Mouse (Mus musculus) Patski (cell line): ENCODE measurements at regions not wholly inside any gene's neighbourhood (a gene's known extent, or its start where the extent isn't known, plus 50 kb on each side); places are given as distances from the start of the nearest gene placed in this dataset.

Experiments
- ATAC-seq: fragments of 100-300 bp; one replicate; pipeline ENCODE4 v1.8.0; 2021
- CTCF ChIA-PET: fragments of 350-600 bp; sonication (Branson Sonifier 250); formaldehyde crosslinking; loops from one replicate; lab custom pipeline; 2022; ENCODE audit warnings: inconsistent platforms; lab: Charles Lee
- POLR2A ChIA-PET: fragments of 350-600 bp; sonication (Branson Sonifier 250); formaldehyde crosslinking; loops from one replicate; lab custom pipeline; 2022; ENCODE audit warnings: antibody characterized with exemption, inconsistent platforms; lab: Charles Lee
- DNase-seq: peaks from one replicate; pipeline ENCODE4 v3.0.0-alpha.2; 2011; ENCODE audit warnings: low read depth, low spot score
- H3K27me3 ChIP-seq: fragments of 371-371 bp; one replicate; pipeline ENCODE4 v1.5.1; 2021
- CTCF ChIP-seq: fragments of 100-300 bp; IDR thresholded peaks from one replicate; pipeline ENCODE4 v1.5.1; 2021
- in situ Hi-C: fragments of 300-500 bp; cut with MboI; formaldehyde crosslinking; loops from 3 replicates; pipeline ENCODE4 v1.11.1; 2018; ENCODE audit warnings: low pct_unique_long_range_greater_than_20kb, mixed read lengths

DNA sequence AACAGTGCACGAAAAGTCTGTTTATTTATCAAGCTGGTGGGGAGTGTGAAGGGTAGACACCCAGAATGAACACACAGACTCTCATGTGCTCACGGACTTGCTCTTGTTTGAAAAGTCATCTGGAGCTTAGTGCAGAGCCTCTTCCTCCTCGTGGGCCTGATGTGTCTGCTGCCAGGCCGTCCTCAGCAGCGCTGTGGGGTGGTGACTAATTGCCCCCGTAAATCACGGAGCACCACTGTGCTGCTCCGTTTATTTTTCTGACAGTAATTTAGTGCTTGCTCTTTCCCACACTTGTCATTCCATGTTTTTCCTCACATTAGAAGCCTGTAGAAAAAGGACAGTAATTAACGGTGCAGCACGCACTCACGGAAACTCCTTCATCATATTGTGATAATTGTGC, 51.2 kb upstream of the Gm17304 start:
- in situ Hi-C loops: no loop called here

DNA sequence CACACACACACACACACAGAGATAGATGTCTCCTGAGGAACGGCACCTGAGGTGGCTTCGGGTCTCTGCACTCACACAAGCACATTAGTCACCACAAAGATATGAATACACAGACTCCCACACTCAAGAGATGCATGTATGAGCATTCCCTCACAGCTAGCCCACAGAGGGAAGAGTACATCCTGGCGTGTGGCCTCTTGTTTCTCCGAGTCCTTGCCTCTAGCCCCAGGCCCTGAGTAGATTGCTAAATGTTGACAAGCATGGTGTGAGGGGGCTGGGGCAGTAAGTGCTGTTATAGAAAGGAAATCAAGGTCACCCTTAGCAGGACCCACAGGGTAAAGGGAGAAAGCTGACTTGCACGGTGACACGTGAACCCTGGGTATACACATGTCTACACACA, 69.6 kb upstream of the Gm17304 start:
- H3K27me3 ChIP-seq: no peaks in the 10 kb centered on the region
- ATAC-seq (no peak), DNase-seq (no peak)
- CTCF ChIA-PET: no interaction called here
- POLR2A ChIA-PET: no interaction called here
- in situ Hi-C loops: no loop called here
- no peak for TF ChIP-seq CTCF

More for the DNA sequence above, 51.2 kb upstream of the Gm17304 start:
- ATAC-seq: no peak
- DNase-seq: no peak
- CTCF ChIA-PET: no interaction called here
- peaks cover 4% of the 10 kb centered on the region for H3K27me3 ChIP-seq
- POLR2A ChIA-PET: no interaction called here
- TF ChIP-seq CTCF: no peak

- CTCF ChIA-PET: no interaction called here
Observed at GRCm38 (mm10) chr5:106537153-106537552, 71.7 kb upstream of the Gm17304 start.

GRCm38 (mm10) chr5:106536068-106536467, 72.8 kb upstream of the Gm17304 start:
- no peak for DNase-seq
- no peak for ATAC-seq
- CTCF ChIA-PET: interaction anchor here (1.2 kb wide), 1 partner anchor 28 kb away, joined by 4 read pairs; no protein-coding TSS in a partner anchor
- POLR2A ChIA-PET: no interaction called here
- peaks cover 9% of the 10 kb centered on the region for H3K27me3 ChIP-seq
- in situ Hi-C loops: no loop called here
- TF ChIP-seq CTCF: no peak

More at GRCm38 (mm10) chr5:106537153-106537552, 71.7 kb upstream of the Gm17304 start:
- DNase-seq (no peak), ATAC-seq (no peak)
- in situ Hi-C loops: no loop called here
- no peak for TF ChIP-seq CTCF
- H3K27me3 ChIP-seq: peaks cover 3% of the 10 kb centered on the region
- POLR2A ChIA-PET: interaction anchor here (0.6 kb wide), 1 partner anchor 14 kb away, joined by 3 read pairs; no protein-coding TSS in a partner anchor

GRCm38 (mm10) chr5:106528811-106529210, 70.8 kb upstream of the Barhl2 start:
- H3K27me3 ChIP-seq: peaks cover 23% of the 10 kb centered on the region
- ChIA-PET CTCF (interaction anchor here (0.7 kb wide), 1 partner anchor 46 kb away, joined by 3 read pairs; no protein-coding TSS in a partner anchor), POLR2A (no interaction called here)
- in situ Hi-C loops: no loop called here
- no peak for TF ChIP-seq CTCF
- DNase-seq (no peak), ATAC-seq (no peak)

GRCm38 (mm10) chr5:106527364-106527985, 69.5 kb upstream of the Barhl2 start:
- CTCF ChIA-PET: no interaction called here
- POLR2A ChIA-PET: no interaction called here
- ATAC-seq: no peak

GRCm38 (mm10) chr5:106512423-106513089, 54.6 kb upstream of the Barhl2 start:
- CTCF ChIA-PET: no interaction called here
- in situ Hi-C loops: no loop called here
- POLR2A ChIA-PET: no interaction called here

More at GRCm38 (mm10) chr5:106527364-106527985, 69.5 kb upstream of the Barhl2 start:
- in situ Hi-C loops: no loop called here
- peaks cover 23% of the 10 kb centered on the region for H3K27me3 ChIP-seq
- no peak for DNase-seq
- no peak for TF ChIP-seq CTCF

GRCm38 (mm10) chr5:106507901-106508300, 49.9 kb upstream of the Barhl2 start:
- POLR2A ChIA-PET: no interaction called here
- no peak for ATAC-seq
- CTCF ChIA-PET: interaction anchor here (1.4 kb wide), 1 partner anchor 27 kb away, joined by 4 read pairs; no protein-coding TSS in a partner anchor
- H3K27me3 ChIP-seq: peaks cover 12% of the 10 kb centered on the region
- in situ Hi-C loops: no loop called here
- DNase-seq: no peak
- no peak for TF ChIP-seq CTCF

More at GRCm38 (mm10) chr5:106512423-106513089, 54.6 kb upstream of the Barhl2 start:
- ATAC-seq: no peak
- no peak for DNase-seq
- no peak for TF ChIP-seq CTCF
- peaks cover 20% of the 10 kb centered on the region for H3K27me3 ChIP-seq
